Mouse (Mus musculus): ENCODE data around the gene Huwe1. TPM values are rescaled to one million over a fixed set of nuclear protein-coding genes. Genes with fewer than 3 reads are reported as not detected.

Huwe1 gene
- polyA plus RNA-seq, 1 experiment from 2014 or later, result 74.5 TPM

MicroRNAs encoded within 50 kb of the gene (microRNA counts, 519-probe panel; counts per million panel counts)
- 460 counts per million, percentile 65 among the panel's probes with 10 or more counts for microRNA mmu-miR-98

Small RNA genes within 50 kb of the gene (microRNA-seq; reads per million reads assigned to microRNA genes)
- gene Mir3113 (not detected), gene Mir98 (2,610 reads per million, percentile 84 among the genes with 10 or more reads in this experiment), gene Mirlet7f-2 (771 reads per million, percentile 74 among the genes with 10 or more reads in this experiment)

Other genes with a start within 250 kb of the Huwe1 start
- gene Hsd17b10, start 201.0 kb downstream of the Huwe1 start, polyA plus RNA-seq (2016; fragmentation: Nextera tagmentation; extraction: Ambion mirVana), result 223 and 230 TPM in 2 replicates
- 3.6 and 4.4 TPM in 2 replicates for gene Ribc1, start 215.5 kb downstream of the Huwe1 start, polyA plus RNA-seq (2016; fragmentation: Nextera tagmentation; extraction: Ambion mirVana)
- gene Smc1a, start 215.6 kb downstream of the Huwe1 start, polyA plus RNA-seq (2016; fragmentation: Nextera tagmentation; extraction: Ambion mirVana), result 111 and 126 TPM in 2 replicates